In genomic region chr3:68514717-68515116, GRCm38 (mm10) we compare ENCODE assay signal across 23 mouse cellular contexts.
A peak's percentile ranks its signal among the peaks of the same experiment; 100 is the strongest.
DNase-seq lines count a peak whose midpoint lies in the region; ATAC-seq and TF ChIP-seq lines count a peak whose summit lies in the region.
"Had no signal": no experiment of that assay in that cellular context is flagged by ENCODE, and none has a peak within 500 bp of the region (broad histone marks: within the 10 kb centered on the region; RNA-seq: fewer than 3 reads in every experiment).

No protein-coding gene starts in this region.

- H3K9me3 ChIP-seq in kidney, embryonic 15.5 days (replicated peaks), result no peaks in the 10 kb centered on the region
- no peaks in the 10 kb centered on the region for H3K9me3 ChIP-seq in intestine, embryonic 16.5 days (ENCODE audit: control insufficient read depth, low read length)
- no peaks in the 10 kb centered on the region for H3K9me3 ChIP-seq in heart, embryonic 10.5 days
- H3K9me3 ChIP-seq: embryonic facial prominence, embryonic 13.5 days; forebrain, embryonic 10.5 days; limb, embryonic 12.5 days; liver, embryonic 12.5 days; neural tube, embryonic 12.5 days had no signal

- peak overlapping the region; percentile 63 for H3K27ac ChIP-seq in kidney, adult 2 months (ENCODE audit: insufficient read depth, low read depth, low read length)
- H3K27ac ChIP-seq in kidney, embryonic 15.5 days, result no peak overlapping the region
- H3K27ac ChIP-seq in layer of hippocampus, adult 2 months, result peak overlapping the region; percentile 58; the same call in 1 of the 2 replicates
- H3K27ac ChIP-seq in intestine, embryonic 16.5 days (ENCODE audit: low read length), result peak overlapping the region; percentile 61; the same call in 1 of the 2 replicates
- H3K27ac ChIP-seq in heart, embryonic 10.5 days, result no peak overlapping the region
- H3K27ac ChIP-seq: embryonic facial prominence, embryonic 13.5 days; forebrain, embryonic 10.5 days; limb, embryonic 12.5 days; liver, embryonic 12.5 days; neural tube, embryonic 12.5 days had no signal

- TF ChIP-seq CTCF in kidney, adult 2 months (conservative IDR thresholded peaks at IDR 0.05; ENCODE audit: insufficient read depth, insufficient read length, low read depth, low read length), result no peak
- TF ChIP-seq CTCF in layer of hippocampus, adult 2 months (conservative IDR thresholded peaks at IDR 0.05), result no peak

- H3K4me2 ChIP-seq in kidney, embryonic 15.5 days, result no peak overlapping the region
- no peak overlapping the region for H3K4me2 ChIP-seq in intestine, embryonic 16.5 days (ENCODE audit: low read depth, low read length)
- H3K4me2 ChIP-seq: embryonic facial prominence, embryonic 13.5 days; limb, embryonic 12.5 days; liver, embryonic 12.5 days; midbrain, embryonic 11.5 days; neural tube, embryonic 12.5 days had no signal

- no peak for TF ChIP-seq POLR2A in kidney, adult 2 months (IDR thresholded peaks at IDR 0.05; ENCODE audit: low read depth, low read length)

- 68% methylated on average over 3 of the region's 3 CpGs for WGBS in kidney, adult 2 months
- 85% methylated on average over 3 of the region's 3 CpGs for WGBS in kidney, embryonic 15.5 days
- WGBS in intestine, embryonic 16.5 days, result 73% methylated on average over 3 of the region's 3 CpGs
- WGBS in heart, embryonic 10.5 days, result 80% methylated on average over 3 of the region's 3 CpGs

- peak; percentile 87 for DNase-seq in kidney, adult 2 months
- no peak for DNase-seq in layer of hippocampus, adult 2 months (ENCODE audit: low spot score in 2 of 2)
- no peak for DNase-seq in layer of hippocampus, adult 11-12 months (ENCODE audit: low spot score)
- DNase-seq in yolk sac, embryonic 10.5 days (ENCODE audit: low spot score), result peak; percentile 77
- DNase-seq in heart, embryonic 10.5 days (ENCODE audit: low spot score), result no peak
- DNase-seq: adrenal gland, adult 2 months; adrenal gland, postnatal 36 days; cerebellum, adult 18-20 months; cerebellum, postnatal 10 days; forebrain, postnatal 0 days; layer of hippocampus, adult 9-11 months; liver, postnatal 0 days; lung, postnatal 36 days; thymus, postnatal 4 days had no signal

- no peak for ATAC-seq in kidney, embryonic 15.5 days (replicated peaks; ENCODE audit: low FRiP score)
- peak; percentile 68 for ATAC-seq in intestine, embryonic 16.5 days
- ATAC-seq: CD4-positive, CD25-positive, alpha-beta regulatory T cell, adult 4 months; liver, embryonic 12.5 days; liver, postnatal 0 days had no signal

- H3K9ac ChIP-seq in kidney, embryonic 15.5 days, result no peak overlapping the region
- no peak overlapping the region for H3K9ac ChIP-seq in intestine, embryonic 16.5 days (ENCODE audit: low read depth, low read length)
- H3K9ac ChIP-seq: embryonic facial prominence, embryonic 13.5 days; forebrain, postnatal 0 days; limb, embryonic 12.5 days; liver, embryonic 12.5 days; liver, postnatal 0 days; neural tube, embryonic 12.5 days had no signal

- H3K27me3 ChIP-seq in kidney, adult 2 months (replicated peaks; ENCODE audit: control insufficient read depth, insufficient read depth, low read length), result no peaks in the 10 kb centered on the region
- H3K27me3 ChIP-seq in kidney, embryonic 15.5 days, result no peaks in the 10 kb centered on the region
- no peaks in the 10 kb centered on the region for H3K27me3 ChIP-seq in intestine, embryonic 16.5 days (replicated peaks; ENCODE audit: control insufficient read depth, insufficient read depth, low read length)
- no peaks in the 10 kb centered on the region for H3K27me3 ChIP-seq in heart, embryonic 10.5 days (ENCODE audit: insufficient read depth, poor library complexity, severe bottlenecking)
- H3K27me3 ChIP-seq: embryonic facial prominence, embryonic 13.5 days; limb, embryonic 12.5 days; liver, embryonic 12.5 days; neural tube, embryonic 12.5 days had no signal

- H3K4me1 ChIP-seq in kidney, adult 2 months (ENCODE audit: control insufficient read depth, insufficient read depth, low read length), result peaks cover 44% of the 10 kb centered on the region
- peaks cover 23% of the 10 kb centered on the region for H3K4me1 ChIP-seq in kidney, embryonic 15.5 days
- H3K4me1 ChIP-seq in intestine, embryonic 16.5 days (ENCODE audit: control insufficient read depth, insufficient read depth, low read length), result peaks cover 8% of the 10 kb centered on the region
- H3K4me1 ChIP-seq in heart, embryonic 10.5 days, result peaks cover 32% of the 10 kb centered on the region
- H3K4me1 ChIP-seq: limb, embryonic 12.5 days had no signal

- no peak overlapping the region for H3K4me3 ChIP-seq in kidney, adult 2 months (ENCODE audit: insufficient read depth, low read depth, low read length)
- no peak overlapping the region for H3K4me3 ChIP-seq in kidney, embryonic 15.5 days (replicated peaks)
- H3K4me3 ChIP-seq in layer of hippocampus, adult 2 months, result no peak overlapping the region
- no peak overlapping the region for H3K4me3 ChIP-seq in intestine, embryonic 16.5 days (ENCODE audit: low read length)
- H3K4me3 ChIP-seq in heart, embryonic 10.5 days, result no peak overlapping the region
- H3K4me3 ChIP-seq: embryonic facial prominence, embryonic 13.5 days; forebrain, embryonic 10.5 days; limb, embryonic 12.5 days; liver, embryonic 12.5 days; neural tube, embryonic 12.5 days had no signal

- no peaks in the 10 kb centered on the region for H3K36me3 ChIP-seq in kidney, adult 2 months (ENCODE audit: control insufficient read depth, insufficient read depth, low read length)
- no peaks in the 10 kb centered on the region for H3K36me3 ChIP-seq in kidney, embryonic 15.5 days
- no peaks in the 10 kb centered on the region for H3K36me3 ChIP-seq in intestine, embryonic 16.5 days (ENCODE audit: control insufficient read depth, insufficient read depth, low read length)
- peaks cover 16% of the 10 kb centered on the region for H3K36me3 ChIP-seq in heart, embryonic 10.5 days
- H3K36me3 ChIP-seq: embryonic facial prominence, embryonic 13.5 days; forebrain, embryonic 10.5 days; limb, embryonic 12.5 days; liver, embryonic 12.5 days; neural tube, embryonic 12.5 days had no signal

Comparison
In these comparisons a context has a peak if more than half of its experiments do, and no peak if none do; other contexts are left out.
1. H3K27ac ChIP-seq: peak in kidney, adult 2 months (single experiment), layer of hippocampus, adult 2 months (single experiment) and intestine, embryonic 16.5 days (single experiment); none in kidney, embryonic 15.5 days (single experiment) and heart, embryonic 10.5 days (single experiment).
2. DNase-seq: peak in kidney, adult 2 months (single experiment) and yolk sac, embryonic 10.5 days (single experiment); none in layer of hippocampus, adult 2 months (0 of 2), layer of hippocampus, adult 11-12 months (single experiment) and heart, embryonic 10.5 days (single experiment).